Mouse (Mus musculus) forebrain, embryonic 16.5 days (tissue): ENCODE data around the gene Mphosph9. TPM values are rescaled to one million over a fixed set of nuclear protein-coding genes. Genes with fewer than 3 reads are reported as not detected.
"Not testable (repeated sequence)": the region's sequence is repeated elsewhere in the genome, so short reads cannot be mapped to it uniquely, and the experiment has no call there.

ENCODE experiments used
- ATAC-seq: fragments of 200-750 bp; cut with Nextera tagmentation; 2 replicates; pipeline ENCODE4 v1.8.0; 2017; ENCODE audit warnings: mild to moderate bottlenecking, moderate library complexity
- H3K27ac ChIP-seq: fragments of 300-500 bp; sonication (generic); 2 replicates; pipeline ENCODE4 v1.5.1; 2014; ENCODE audit warnings: low read length, control low read depth
- H3K27me3 ChIP-seq: fragments of 300-500 bp; sonication (generic); replicated peaks from 2 replicates; pipeline ENCODE4 v1.6.1; 2014; ENCODE audit warnings: low read length; ENCODE audit not compliant: control insufficient read depth, insufficient read depth
- H3K36me3 ChIP-seq: fragments of 300-500 bp; sonication (generic); 2 replicates; pipeline ENCODE4 v1.6.1; 2014; ENCODE audit not compliant: control insufficient read depth, insufficient read depth
- H3K4me1 ChIP-seq: fragments of 300-500 bp; sonication (generic); replicated peaks from 2 replicates; pipeline ENCODE4 v1.6.1; 2014; ENCODE audit warnings: low read length; ENCODE audit not compliant: control insufficient read depth, insufficient read depth
- H3K4me2 ChIP-seq: fragments of 300-500 bp; sonication (generic); 2 replicates; pipeline ENCODE4 v1.6.1; 2014; ENCODE audit warnings: mild to moderate bottlenecking, low read length, control low read depth
- H3K4me3 ChIP-seq: fragments of 300-500 bp; sonication (generic); replicated peaks from 2 replicates; pipeline ENCODE4 v1.5.1; 2014; ENCODE audit warnings: mild to moderate bottlenecking, low read length, control low read depth
- H3K9ac ChIP-seq: fragments of 300-500 bp; sonication (generic); replicated peaks from 2 replicates; pipeline ENCODE4 v1.6.1; 2014; ENCODE audit warnings: low read depth, low read length, control low read depth
- H3K9me3 ChIP-seq: fragments of 300-500 bp; sonication (generic); 2 replicates; pipeline ENCODE4 v1.6.1; 2016; ENCODE audit warnings: low read length; ENCODE audit not compliant: control insufficient read depth
- WGBS: fragments of 180-500 bp; shearing (Covaris S2); extraction: QIAGEN DNeasy Blood & Tissue Kit; methylation state at CpG from one replicate; pipeline ENCODE4 v1.1.7; 2014; 5-methylcytosine and 5-hydroxymethylcytosine counted together
- polyA plus RNA-seq: library from polyadenylated mRNA; unstranded; fragments of >200 nt; fragmentation: Nextera tagmentation; extraction: Ambion mirVana; gene quantifications from 2 replicates; pipeline ENCODE4 v1.2.1, GENCODE M21; 2015

Mphosph9 gene
- 17.0 and 17.1 TPM in 2 replicates for polyA plus RNA-seq

DNA sequence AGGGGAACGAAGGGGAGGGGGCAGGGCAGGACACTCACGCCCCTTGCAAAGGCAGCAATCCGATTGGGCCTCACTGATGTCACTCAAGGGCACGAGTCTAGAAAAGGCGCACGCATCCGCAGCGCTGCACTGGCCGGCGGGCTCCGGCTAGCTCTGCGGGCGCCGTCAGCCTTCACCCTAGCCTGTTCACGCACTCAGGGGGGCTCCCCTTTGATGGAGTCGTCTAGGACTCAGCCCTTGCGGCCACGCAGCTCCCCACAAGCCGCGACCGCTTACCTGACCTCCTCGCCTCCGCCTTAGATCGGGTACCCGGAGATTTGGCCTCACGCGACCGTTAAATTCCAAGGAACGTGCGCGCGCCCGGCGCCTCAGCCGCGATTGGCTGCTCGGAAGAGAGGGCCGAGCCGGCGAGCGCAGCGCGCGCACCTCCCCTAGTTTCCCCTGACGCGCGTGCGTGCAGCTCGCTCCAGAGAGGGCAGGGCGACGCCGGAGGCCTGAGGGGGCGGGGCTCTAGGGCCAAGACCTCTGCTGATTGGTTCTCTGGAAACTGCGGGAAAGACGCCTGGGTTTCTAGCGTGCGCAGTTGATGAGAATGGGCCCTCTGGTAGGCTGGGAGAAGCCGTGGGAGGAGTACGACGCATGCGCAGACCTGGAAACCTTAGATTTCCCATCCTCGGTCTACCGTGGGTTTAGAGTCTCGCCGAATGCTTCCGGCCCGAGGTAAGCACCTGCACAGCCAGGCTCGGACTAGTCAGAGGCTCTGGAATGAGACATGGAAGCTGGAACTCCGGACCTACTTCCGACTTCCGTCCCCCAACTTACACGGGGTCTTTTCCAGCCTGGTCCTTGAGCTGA is at the start of gene Mphosph9, which contains the start of gene 2810006K23Rik:
Mphosph9 (minus strand) TSS at position 463 of the 855 bp plus-strand sequence.
2810006K23Rik (plus strand) TSS at position 580 of the 855 bp plus-strand sequence.
- Histone ChIP-seq H3K4me3 (peak within 1 kb of the TSS; percentile 71), H3K4me2 (peak within 1 kb of the TSS; percentile 87), H3K27ac (peak within 1 kb of the TSS; percentile 97), H3K9me3 (no peaks in the 10 kb centered on the region), H3K9ac (peak within 1 kb of the TSS; percentile 73), H3K36me3 (no peaks in the 10 kb centered on the region), H3K27me3 (no peaks in the 10 kb centered on the region), H3K4me1 (peaks cover 17% of the 10 kb centered on the region)
- WGBS: under 1% methylated on average over 72 of the region's 72 CpGs
- ATAC-seq: peak; percentile 97

DNA sequence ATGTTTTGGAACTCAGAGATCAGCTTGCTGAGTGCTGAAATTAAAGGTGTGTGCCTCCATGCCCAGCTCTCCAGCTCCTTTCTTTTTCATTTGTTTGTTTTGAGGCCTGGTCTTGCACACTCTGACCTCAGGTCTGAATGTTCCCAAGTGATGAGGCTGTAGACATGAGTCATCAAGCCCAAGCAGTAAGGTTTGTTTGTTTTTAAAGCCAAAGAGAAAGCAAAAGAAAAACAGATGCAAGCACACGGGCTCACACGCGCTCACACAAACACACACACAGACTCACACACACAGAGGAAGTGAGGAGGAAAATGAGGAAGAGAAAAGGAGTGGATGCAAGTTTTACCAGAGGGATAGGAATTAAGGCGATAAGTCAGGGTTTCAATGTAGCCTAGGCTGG is 49.4 kb upstream of the Mphosph9 start:
- Histone ChIP-seq H3K27ac (no peak overlapping the region), H3K4me2 (no peak overlapping the region), H3K27me3 (no peaks in the 10 kb centered on the region), H3K4me1 (no peaks in the 10 kb centered on the region), H3K36me3 (peaks cover 44% of the 10 kb centered on the region), H3K9me3 (no peaks in the 10 kb centered on the region), H3K9ac (no peak overlapping the region), H3K4me3 (no peak overlapping the region)
- 94% methylated on average over 4 of the region's 4 CpGs for WGBS
- ATAC-seq: no peak

DNA sequence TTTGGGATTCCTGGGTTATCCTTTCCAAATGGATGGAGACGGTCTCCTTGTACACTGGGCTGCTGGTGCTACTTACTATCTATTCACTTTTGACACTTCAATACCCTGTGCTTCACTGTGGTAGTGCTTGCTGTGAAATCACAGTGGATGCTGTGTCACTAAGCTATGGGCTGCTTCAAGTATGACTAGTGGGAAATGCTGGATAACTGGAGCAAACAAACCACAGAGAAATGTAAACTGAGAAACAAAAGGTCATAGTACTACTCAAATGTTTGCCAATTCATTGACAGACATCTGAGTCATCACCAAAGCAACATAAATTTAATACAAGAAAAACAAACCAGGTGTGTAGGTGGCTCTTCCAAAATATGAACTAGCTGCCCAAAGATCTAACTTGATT is 48.6 kb upstream of the Mphosph9 start:
- Histone ChIP-seq H3K9me3 (no peaks in the 10 kb centered on the region), H3K4me3 (no peak overlapping the region), H3K36me3 (peaks cover 41% of the 10 kb centered on the region), H3K27ac (no peak overlapping the region), H3K4me2 (no peak overlapping the region), H3K27me3 (no peaks in the 10 kb centered on the region), H3K4me1 (no peaks in the 10 kb centered on the region), H3K9ac (no peak overlapping the region)
- WGBS: 94% methylated on average over 1 of the region's 1 CpGs
- ATAC-seq: no peak

DNA sequence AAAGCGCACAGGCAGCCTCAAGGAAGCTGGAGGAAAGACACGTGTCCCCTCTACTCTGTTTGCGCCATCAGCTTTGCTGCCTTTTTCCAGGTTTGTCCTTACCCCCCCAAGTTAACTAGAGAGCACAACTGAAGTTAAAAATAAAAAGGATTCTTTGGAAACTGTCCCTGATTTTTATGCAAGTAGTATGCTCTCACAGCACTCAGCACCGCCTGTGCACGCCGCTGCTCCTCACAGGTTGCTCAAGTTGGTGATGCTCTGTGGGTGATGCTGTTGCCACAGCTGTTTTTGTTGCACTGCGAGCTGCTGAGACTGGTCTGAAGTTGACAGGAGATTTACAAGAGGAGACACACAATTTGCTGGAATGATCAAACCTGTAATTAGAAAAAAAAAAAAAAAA is 46.5 kb upstream of the Mphosph9 start:
- ATAC-seq: no peak
- no peak overlapping the region for H3K9ac ChIP-seq
- no peak overlapping the region for H3K4me2 ChIP-seq
- H3K27ac ChIP-seq: no peak overlapping the region
- WGBS: 95% methylated on average over 7 of the region's 7 CpGs
- H3K4me3 ChIP-seq: no peak overlapping the region
- no peaks in the 10 kb centered on the region for H3K9me3 ChIP-seq
- H3K4me1 ChIP-seq: no peaks in the 10 kb centered on the region
- peaks cover 43% of the 10 kb centered on the region for H3K36me3 ChIP-seq
- H3K27me3 ChIP-seq: no peaks in the 10 kb centered on the region

DNA sequence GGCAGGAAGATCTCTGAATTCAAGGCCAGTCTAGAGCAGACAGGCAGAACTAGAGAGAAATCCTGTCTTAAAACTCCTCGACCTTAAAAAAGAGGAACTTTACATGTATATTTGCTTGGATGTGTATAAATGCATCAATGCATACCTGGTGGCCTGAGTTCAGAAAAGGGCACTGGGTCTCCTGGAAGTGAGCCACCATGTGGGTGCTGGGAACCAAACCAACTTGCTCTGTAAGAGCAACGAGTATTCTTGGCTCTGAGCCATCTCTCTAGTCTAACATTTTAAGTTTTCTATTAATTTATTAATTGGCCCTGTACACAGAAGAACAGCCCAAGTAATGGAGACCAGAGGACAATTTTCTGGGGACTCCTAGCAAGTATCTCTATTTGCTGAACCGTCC is 38.9 kb upstream of the Mphosph9 start:
- Histone ChIP-seq H3K36me3 (peaks cover 18% of the 10 kb centered on the region), H3K9me3 (no peaks in the 10 kb centered on the region), H3K27me3 (no peaks in the 10 kb centered on the region), H3K27ac (no peak overlapping the region), H3K4me2 (no peak overlapping the region), H3K4me3 (no peak overlapping the region), H3K4me1 (peaks cover 2% of the 10 kb centered on the region; the same call in 1 of the 2 replicates), H3K9ac (no peak overlapping the region)
- no peak for ATAC-seq
- WGBS: 71% methylated on average over 3 of the region's 3 CpGs

DNA sequence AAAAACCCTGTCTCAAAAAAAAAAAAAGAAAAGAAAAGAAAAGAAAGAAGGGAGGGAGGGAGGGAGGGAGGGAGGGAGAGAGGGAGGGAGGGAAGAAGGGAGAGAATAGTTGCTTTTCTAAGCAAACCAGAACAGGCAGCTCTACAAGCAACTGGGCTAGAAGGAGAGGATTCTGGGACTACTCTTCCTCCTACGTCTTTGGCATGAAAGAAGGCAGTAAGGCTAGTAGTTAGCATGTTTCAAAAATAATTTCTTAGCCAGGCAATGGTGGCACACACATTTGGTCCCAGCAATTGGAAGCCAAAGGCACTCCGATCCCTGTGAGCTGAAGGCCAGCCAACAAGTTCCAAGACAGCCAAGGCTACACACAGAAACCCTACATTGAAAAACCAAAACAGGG is 38.0 kb upstream of the Mphosph9 start:
- Histone ChIP-seq H3K27me3 (no peaks in the 10 kb centered on the region), H3K4me1 (peaks cover 2% of the 10 kb centered on the region; the same call in 1 of the 2 replicates), H3K36me3 (peaks cover 12% of the 10 kb centered on the region), H3K4me2 (no peak overlapping the region), H3K4me3 (no peak overlapping the region), H3K9me3 (no peaks in the 10 kb centered on the region), H3K9ac (no peak overlapping the region), H3K27ac (no peak overlapping the region)
- ATAC-seq: no peak
- WGBS: 87% methylated on average over 2 of the region's 2 CpGs

DNA sequence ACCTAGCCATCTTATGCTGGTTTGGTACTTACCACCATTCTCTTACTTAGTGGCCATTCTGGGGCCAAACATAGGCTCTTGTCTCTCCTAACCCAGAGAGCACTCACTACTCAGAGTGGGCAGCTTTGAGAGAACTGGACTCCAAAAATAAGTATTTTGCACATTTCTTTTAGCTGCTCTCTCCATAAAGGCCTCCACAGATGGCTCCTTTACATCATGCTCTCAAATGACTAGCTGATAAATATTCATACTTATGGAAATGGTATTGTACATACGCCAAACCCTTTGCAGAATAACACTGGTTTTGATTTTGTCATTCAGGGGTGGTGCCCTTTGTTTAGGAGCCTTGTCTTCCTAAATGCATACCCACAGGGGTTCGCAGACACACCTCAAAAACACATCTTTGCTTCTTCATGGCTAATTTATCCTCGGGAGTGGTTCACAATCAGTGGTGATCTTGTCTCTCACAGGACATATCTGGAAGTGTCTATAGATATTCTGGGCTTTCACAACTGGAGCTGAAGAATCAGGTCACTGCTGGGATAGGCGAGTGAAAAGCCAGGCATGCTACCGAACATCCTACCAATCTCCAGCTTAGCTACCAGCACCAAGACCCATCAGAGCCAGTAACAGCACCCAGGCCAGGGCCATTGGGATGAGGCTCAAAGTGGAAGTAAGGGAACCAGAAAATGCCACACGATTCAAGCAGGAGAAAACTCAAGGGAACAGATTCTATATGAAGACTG is 36.6 kb upstream of the Mphosph9 start:
- H3K9me3 ChIP-seq: no peaks in the 10 kb centered on the region
- no peak overlapping the region for H3K9ac ChIP-seq
- ATAC-seq: 0 out of 2 replicates have a peak, but pooled peaks have one; percentile 43
- no peaks in the 10 kb centered on the region for H3K27me3 ChIP-seq
- H3K4me1 ChIP-seq: peaks cover 2% of the 10 kb centered on the region; the same call in 1 of the 2 replicates
- H3K36me3 ChIP-seq: peaks cover 4% of the 10 kb centered on the region; the same call in 1 of the 2 replicates
- H3K27ac ChIP-seq: peak overlapping the region; percentile 71
- H3K4me3 ChIP-seq: no peak overlapping the region
- WGBS: 74% methylated on average over 6 of the region's 6 CpGs
- H3K4me2 ChIP-seq: no peak overlapping the region

DNA sequence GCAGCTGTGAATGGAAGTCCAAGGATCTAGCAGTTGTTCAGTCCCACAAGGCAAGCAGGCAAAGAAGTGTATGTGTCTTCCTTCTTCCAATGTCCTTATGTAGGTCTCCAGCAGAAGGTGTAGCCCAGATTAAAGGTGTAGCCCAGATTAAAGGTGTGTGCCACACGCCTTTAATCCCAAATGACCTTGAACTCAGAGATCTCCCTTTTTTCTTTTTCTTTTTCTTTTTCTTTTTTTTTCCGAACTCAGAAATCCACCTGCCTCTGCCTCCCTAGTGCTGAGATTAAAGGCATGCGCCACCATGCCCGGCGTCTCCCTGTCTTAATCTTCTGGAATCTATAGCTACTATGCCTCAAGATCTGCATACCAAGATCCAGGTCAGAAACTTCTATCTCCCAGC is 35.2 kb upstream of the Mphosph9 start, which contains the start of gene Cdk2ap1:
Cdk2ap1 (minus strand) TSS at position 101 of the 400 bp plus-strand sequence.
- not testable (repeated sequence) for H3K27me3 ChIP-seq, H3K9ac ChIP-seq, ATAC-seq, H3K4me2 ChIP-seq, H3K36me3 ChIP-seq, H3K4me3 ChIP-seq, H3K9me3 ChIP-seq, H3K4me1 ChIP-seq
- WGBS: 90% methylated on average over 5 of the region's 5 CpGs
- peak within 1 kb of the TSS; percentile 71 for H3K27ac ChIP-seq

DNA sequence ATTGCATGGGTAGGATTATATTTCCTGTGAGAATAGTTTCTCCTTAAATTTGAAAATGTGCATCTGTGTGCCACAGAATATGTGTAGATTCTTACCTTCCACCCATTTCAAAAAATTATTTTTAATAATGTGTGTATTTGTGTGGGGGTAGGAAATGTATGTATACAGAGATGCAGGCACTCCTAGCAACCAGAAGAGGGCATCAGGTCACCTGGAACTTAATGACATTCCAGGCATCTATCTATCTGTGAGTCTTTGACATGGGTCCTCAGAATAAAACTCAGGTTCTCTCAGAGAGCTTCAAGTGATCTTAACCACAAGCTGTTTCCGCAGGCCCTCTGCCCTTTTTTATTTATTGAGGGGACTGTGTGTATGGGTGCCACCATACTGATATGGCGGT is 31.9 kb upstream of the Mphosph9 start:
- Histone ChIP-seq H3K27ac (no peak overlapping the region), H3K9ac (no peak overlapping the region), H3K4me2 (no peak overlapping the region), H3K27me3 (no peaks in the 10 kb centered on the region), H3K4me1 (peaks cover 8% of the 10 kb centered on the region; the same call in 1 of the 2 replicates), H3K4me3 (no peak overlapping the region), H3K9me3 (no peaks in the 10 kb centered on the region), H3K36me3 (no peaks in the 10 kb centered on the region)
- no peak for ATAC-seq
- WGBS: 81% methylated on average over 2 of the region's 2 CpGs
